10 mouse cellular contexts compared by ENCODE assay signal in the genomic region with DNA sequence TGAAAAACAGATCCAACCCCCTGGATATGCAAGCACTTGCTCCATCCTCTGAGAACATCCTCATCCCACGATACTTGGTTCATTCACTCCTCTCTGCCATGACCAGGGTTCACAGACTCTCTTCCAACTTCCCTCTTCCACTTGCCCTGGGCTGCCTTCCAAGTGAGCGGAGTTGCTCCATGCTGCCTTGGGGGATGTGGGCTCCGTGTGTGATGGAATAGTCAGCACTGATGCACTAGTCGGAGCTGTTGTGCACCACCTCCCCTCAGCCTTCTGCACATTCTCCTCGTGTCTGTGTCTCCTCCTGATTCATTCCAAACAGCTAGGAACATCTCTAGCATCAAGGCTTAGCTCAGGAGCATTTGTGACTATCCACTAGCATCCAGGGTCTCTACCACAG.
DNase-seq lines count a peak whose midpoint lies in the region; ATAC-seq and TF ChIP-seq lines count a peak whose summit lies in the region.
"Had no signal": no experiment of that assay in that cellular context is flagged by ENCODE, and none has a peak within 500 bp of the region (broad histone marks: within the 10 kb centered on the region; RNA-seq: fewer than 3 reads in every experiment).

No protein-coding gene starts in this region.

- DNase-seq in adrenal gland, postnatal 10 days = peak; percentile 52
- no peak for DNase-seq in adrenal gland, adult 8-10 months
- peak; percentile 23 to 24 for DNase-seq in lung, adult 18-20 months
- DNase-seq in lung, adult 2 months = no peak
- peak; percentile 80 for DNase-seq in layer of hippocampus, adult 9-11 months
- peak; percentile 49 to 66 for DNase-seq in right cerebral cortex, postnatal 36 days (ENCODE audit: low spot score in 2 of 2)
- no peak for DNase-seq in hindbrain, embryonic 11.5 days (ENCODE audit: low spot score)
- no peak for DNase-seq in liver, postnatal 0 days
- DNase-seq: kidney, postnatal 10 days had no signal

- H3K4me1 ChIP-seq in lung, adult 2 months (ENCODE audit: control insufficient read depth, insufficient read depth, low read length) = no peaks in the 10 kb centered on the region
- H3K4me1 ChIP-seq in hindbrain, embryonic 11.5 days (replicated peaks; ENCODE audit: control insufficient read depth, insufficient read depth, low read length) = no peaks in the 10 kb centered on the region
- 0 out of 2 replicates have a peak, but pooled peaks cover 2% of the 10 kb centered on the region for H3K4me1 ChIP-seq in liver, postnatal 0 days (ENCODE audit: insufficient read depth)
- H3K4me1 ChIP-seq: lung, embryonic 15.5 days had no signal

- no peaks in the 10 kb centered on the region for H3K9me3 ChIP-seq in hindbrain, embryonic 11.5 days (ENCODE audit: control insufficient read depth, low read length)
- no peaks in the 10 kb centered on the region for H3K9me3 ChIP-seq in liver, postnatal 0 days (ENCODE audit: low read length)
- H3K9me3 ChIP-seq: lung, embryonic 15.5 days had no signal

- H3K9ac ChIP-seq in hindbrain, embryonic 11.5 days (ENCODE audit: low read depth, low read length) = no peak overlapping the region
- no peak overlapping the region for H3K9ac ChIP-seq in liver, postnatal 0 days (replicated peaks)
- H3K9ac ChIP-seq: lung, embryonic 15.5 days had no signal

- no peak overlapping the region for H3K27ac ChIP-seq in hindbrain, embryonic 11.5 days (ENCODE audit: low read depth, low read length)
- no peak overlapping the region for H3K27ac ChIP-seq in liver, postnatal 0 days (ENCODE audit: low read depth)
- H3K27ac ChIP-seq: lung, embryonic 15.5 days had no signal

- no peaks in the 10 kb centered on the region for H3K36me3 ChIP-seq in hindbrain, embryonic 11.5 days (ENCODE audit: control insufficient read depth, insufficient read depth, low read length)
- H3K36me3 ChIP-seq in liver, postnatal 0 days (replicated peaks; ENCODE audit: insufficient read depth, low read length) = no peaks in the 10 kb centered on the region
- H3K36me3 ChIP-seq: lung, embryonic 15.5 days had no signal

- no peak for TF ChIP-seq EP300 in liver, postnatal 0 days (IDR thresholded peaks at IDR 0.05; ENCODE audit: low read depth)

- no peak overlapping the region for H3K4me2 ChIP-seq in hindbrain, embryonic 11.5 days (replicated peaks; ENCODE audit: low read depth, low read length)
- no peak overlapping the region for H3K4me2 ChIP-seq in liver, postnatal 0 days (ENCODE audit: low read depth, low read length)
- H3K4me2 ChIP-seq: lung, embryonic 15.5 days had no signal

- TF ChIP-seq CTCF in lung, adult 2 months (IDR thresholded peaks at IDR 0.05; ENCODE audit: insufficient read depth, low read length) = no peak
- no peak for TF ChIP-seq CTCF in liver, postnatal 0 days (IDR thresholded peaks at IDR 0.05; ENCODE audit: low read depth)

- WGBS in lung, adult 2 months = 55% methylated on average over 5 of the region's 5 CpGs
- WGBS in hindbrain, embryonic 11.5 days = 90% methylated on average over 5 of the region's 5 CpGs
- WGBS in liver, postnatal 0 days (ENCODE audit: insufficient replicate concordance) = 78% methylated on average over 5 of the region's 5 CpGs

- no peaks in the 10 kb centered on the region for H3K27me3 ChIP-seq in hindbrain, embryonic 11.5 days (ENCODE audit: control insufficient read depth, insufficient read depth, low read length)
- H3K27me3 ChIP-seq in liver, postnatal 0 days (ENCODE audit: insufficient read depth, low read length) = no peaks in the 10 kb centered on the region
- H3K27me3 ChIP-seq: lung, embryonic 15.5 days had no signal

- TF ChIP-seq POLR2A in lung, adult 2 months (IDR thresholded peaks at IDR 0.05; ENCODE audit: borderline replicate concordance, extremely low read depth, low read depth, low read length) = no peak

- ATAC-seq in hindbrain, embryonic 11.5 days (ENCODE audit: low FRiP score) = no peak
- ATAC-seq in liver, postnatal 0 days = no peak

- no peak overlapping the region for H3K4me3 ChIP-seq in lung, adult 2 months (replicated peaks; ENCODE audit: extremely low read depth, low read depth, low read length)
- no peak overlapping the region for H3K4me3 ChIP-seq in hindbrain, embryonic 11.5 days (ENCODE audit: low read depth, low read length)
- no peak overlapping the region for H3K4me3 ChIP-seq in liver, postnatal 0 days (ENCODE audit: low read depth, low read length)
- H3K4me3 ChIP-seq: lung, embryonic 15.5 days had no signal

Comparison
In these comparisons a context has a peak if more than half of its experiments do, and no peak if none do; other contexts are left out.
1. DNase-seq: peak in adrenal gland, postnatal 10 days (single experiment), lung, adult 18-20 months (2 of 2), layer of hippocampus, adult 9-11 months (single experiment) and right cerebral cortex, postnatal 36 days (2 of 2); none in adrenal gland, adult 8-10 months (single experiment), lung, adult 2 months (single experiment), hindbrain, embryonic 11.5 days (single experiment) and liver, postnatal 0 days (single experiment).